Mouse (Mus musculus) lung, postnatal 25 days (tissue): Measurements from ENCODE around the gene Gm14569.

ENCODE experiments used
- DNase-seq: peaks from one replicate; pipeline ENCODE4 v3.0.0; 2022; ENCODE audit warnings: low spot score

The Gm14569 gene

GRCm38 (mm10) chrX:36491730-36492129, at the start of gene Gm14569:
Gm14569 (minus strand) TSS chrX:36491830.
- no peak for DNase-seq

- DNase-seq, result peak; percentile 62
Measured at GRCm38 (mm10) chrX:36534514-36534913, 42.9 kb upstream of the Gm14569 start.

GRCm38 (mm10) chrX:36533744-36534143, 42.1 kb upstream of the Gm14569 start:
- no peak for DNase-seq

DNA sequence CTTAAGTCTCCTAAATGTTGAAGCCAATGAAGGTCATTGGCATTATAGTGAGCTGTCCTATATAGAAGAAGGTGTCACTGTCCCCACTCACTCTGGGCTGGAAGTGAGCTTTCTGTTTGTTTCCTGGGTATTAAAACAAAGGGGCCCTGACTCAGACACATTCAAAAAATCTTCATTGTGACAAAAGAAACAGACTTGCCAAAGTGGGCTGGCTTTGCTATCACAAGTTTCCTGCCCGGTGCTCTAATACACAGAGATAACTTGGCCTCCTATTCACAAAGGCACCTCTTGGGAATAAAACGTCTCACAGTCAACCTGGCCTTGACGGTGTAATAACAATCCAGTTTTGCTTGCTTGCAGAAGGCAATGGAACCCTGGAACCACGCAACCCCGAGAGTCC, 38.6 kb upstream of the Gm14569 start:
- no peak for DNase-seq

- no peak for DNase-seq
Measured at GRCm38 (mm10) chrX:36523729-36524128, 32.1 kb upstream of the Gm14569 start.

GRCm38 (mm10) chrX:36513726-36514125, 22.1 kb upstream of the Gm14569 start:
- no peak for DNase-seq

- no peak for DNase-seq
Measured at GRCm38 (mm10) chrX:36513231-36513630, 21.6 kb upstream of the Gm14569 start.

DNA sequence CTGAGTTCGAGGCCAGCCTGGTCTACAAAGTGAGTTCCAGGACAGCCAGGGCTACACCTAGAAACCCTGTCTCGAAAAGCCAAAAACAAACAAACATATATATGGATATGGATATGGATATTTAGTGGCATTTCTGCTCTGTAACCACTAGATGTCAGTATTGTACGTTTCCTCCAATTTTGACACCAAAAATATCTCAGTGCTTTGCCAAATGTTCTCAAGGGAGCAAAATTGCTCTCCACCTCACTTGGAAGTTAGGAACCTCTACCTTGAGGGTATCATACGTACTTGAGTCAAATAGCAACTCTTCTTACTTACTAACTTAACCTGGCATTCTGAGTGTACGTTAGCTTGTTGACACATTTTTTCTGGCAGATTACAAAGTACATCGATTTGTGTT, 15.2 kb upstream of the Gm14569 start:
- no peak for DNase-seq

- no peak for DNase-seq
Measured at GRCm38 (mm10) chrX:36489506-36489905, 2.1 kb downstream of the Gm14569 start.

DNA sequence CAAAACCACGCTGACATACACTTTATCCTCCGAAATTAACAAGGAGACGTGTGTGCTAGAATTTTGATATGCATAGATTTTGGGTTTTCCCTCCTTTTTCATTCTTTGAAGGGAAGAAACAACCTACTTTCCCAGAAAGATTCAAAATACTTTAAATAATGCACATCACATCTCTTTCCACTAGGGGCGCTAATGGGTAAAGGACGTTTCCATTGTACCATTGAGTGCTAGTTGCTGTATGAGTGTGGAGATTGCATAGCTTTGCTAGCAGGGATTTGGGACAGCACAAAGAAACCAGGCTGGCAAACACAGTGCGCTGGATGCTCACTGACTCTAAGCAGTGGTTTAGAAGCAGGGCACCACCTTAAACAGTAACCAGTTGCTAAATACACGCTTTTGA, 3.6 kb downstream of the Gm14569 start:
- no peak for DNase-seq

DNA sequence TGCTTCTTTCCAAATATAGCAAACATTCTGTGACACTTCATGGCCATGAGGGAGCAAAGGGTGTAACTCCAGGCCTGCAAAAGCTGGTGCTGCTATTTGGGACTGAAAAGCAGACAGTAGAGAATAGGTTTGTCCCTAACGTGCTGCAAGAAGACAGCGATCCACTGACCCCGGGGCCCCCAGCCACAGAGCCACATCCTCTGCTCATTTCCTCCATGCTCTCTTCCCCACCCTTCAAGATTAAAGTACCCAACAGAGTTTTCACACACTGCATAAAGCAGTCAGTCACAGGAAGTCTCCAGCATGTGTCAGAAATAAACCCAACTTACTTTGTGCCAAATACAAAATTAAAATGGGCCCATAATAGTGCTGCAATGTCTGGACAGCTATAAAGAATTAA, 16.8 kb downstream of the Gm14569 start:
- DNase-seq, result no peak

GRCm38 (mm10) chrX:36474103-36474751, 17.4 kb downstream of the Gm14569 start:
- no peak for DNase-seq

GRCm38 (mm10) chrX:36456031-36456430, 35.6 kb downstream of the Gm14569 start:
- DNase-seq, result peak; percentile 14

- no peak for DNase-seq
Measured at GRCm38 (mm10) chrX:36437932-36438331, 53.7 kb downstream of the Gm14569 start.

GRCm38 (mm10) chrX:36434993-36435392, 56.6 kb downstream of the Gm14569 start:
- no peak for DNase-seq

DNA sequence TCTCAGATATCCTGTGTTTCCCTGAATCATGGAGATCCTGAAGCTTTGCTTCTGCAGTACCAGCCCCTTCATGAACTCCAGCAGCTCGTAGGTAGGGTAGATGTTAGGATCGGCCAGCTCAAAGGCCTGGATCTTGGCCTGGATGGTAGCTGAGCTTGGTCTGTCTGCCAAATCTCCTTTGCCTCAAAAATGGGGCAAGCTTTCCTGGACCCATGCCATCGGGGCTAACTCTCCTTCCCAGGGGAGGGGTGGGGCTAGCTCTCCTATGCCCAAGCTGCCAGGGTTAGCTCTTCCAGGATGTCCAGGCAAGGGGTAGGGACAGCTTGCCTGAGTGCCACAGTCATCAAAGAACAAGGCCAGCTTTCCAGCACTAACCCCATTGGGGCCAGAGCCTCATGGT, 72.5 kb downstream of the Gm14569 start:
- no peak for DNase-seq

DNA sequence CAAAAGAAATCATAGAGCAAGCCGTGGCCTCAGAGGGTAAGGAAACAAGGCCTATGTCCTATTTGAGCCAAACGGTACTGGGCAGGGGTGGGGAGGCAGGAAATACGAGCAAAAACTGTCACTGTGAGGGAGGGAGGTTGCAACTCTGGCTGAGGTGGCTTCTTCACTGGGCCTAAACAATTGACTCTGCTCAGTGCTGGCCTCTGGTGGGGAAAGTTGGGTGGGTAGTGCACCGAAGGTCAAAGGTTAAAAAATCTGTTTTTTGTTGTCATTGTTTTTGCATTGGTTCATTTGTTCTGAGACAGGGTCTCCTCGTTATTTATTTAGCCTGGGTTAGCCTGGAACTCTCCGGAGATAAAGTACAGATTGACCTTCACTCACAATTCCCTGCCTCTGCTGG, 89.3 kb downstream of the Gm14569 start:
- no peak for DNase-seq

DNA sequence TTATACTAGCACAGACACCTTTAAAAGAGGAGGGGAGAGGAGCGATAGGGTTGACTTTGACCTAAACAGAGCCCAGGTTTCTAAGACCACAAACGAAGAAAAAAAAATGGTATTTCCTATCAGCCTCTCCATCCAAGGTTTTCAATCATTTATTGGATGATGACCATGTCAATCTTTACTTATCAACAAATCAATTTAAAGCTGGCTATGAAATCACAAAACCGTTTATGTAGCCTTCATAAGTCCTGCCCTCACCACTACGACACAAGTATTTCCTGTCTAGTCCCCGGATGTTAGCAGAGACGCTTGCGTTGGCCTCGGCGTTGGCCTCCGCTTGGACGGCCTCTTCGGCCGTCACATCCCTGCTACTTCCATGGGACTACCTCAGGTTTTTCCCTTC, 90.7 kb downstream of the Gm14569 start, which contains the start of gene Gm6268:
Gm6268 (plus strand) TSS at position 301 of the 400 bp plus-strand sequence.
- no peak for DNase-seq

- peak; percentile 8 for DNase-seq
Measured at GRCm38 (mm10) chrX:36393279-36393678, 98.4 kb downstream of the Gm14569 start.

GRCm38 (mm10) chrX:36392672-36393071, 99.0 kb downstream of the Gm14569 start:
- no peak for DNase-seq

- DNase-seq, result no peak
Measured at GRCm38 (mm10) chrX:36390503-36390902, 101.1 kb downstream of the Gm14569 start.

DNA sequence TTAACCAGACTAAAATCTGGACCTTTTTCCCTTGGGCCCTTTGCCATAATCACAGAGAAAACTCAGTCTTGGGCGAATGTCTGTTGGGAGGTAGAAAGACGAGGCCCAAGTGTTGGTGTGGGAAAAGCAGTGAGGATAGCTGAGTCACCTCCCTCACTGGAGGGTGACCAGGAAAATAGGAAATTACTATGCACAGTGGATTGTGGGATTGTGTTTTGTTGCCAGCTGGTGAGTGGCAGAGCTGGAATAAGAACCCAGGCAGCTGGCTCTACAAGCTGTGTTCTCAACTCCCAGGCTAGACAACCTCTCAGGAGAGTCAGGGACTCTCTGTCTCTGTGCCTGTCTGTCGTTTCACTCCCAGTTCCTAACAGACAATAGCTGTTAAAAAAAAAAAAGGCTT, 101.7 kb downstream of the Gm14569 start:
- no peak for DNase-seq

DNA sequence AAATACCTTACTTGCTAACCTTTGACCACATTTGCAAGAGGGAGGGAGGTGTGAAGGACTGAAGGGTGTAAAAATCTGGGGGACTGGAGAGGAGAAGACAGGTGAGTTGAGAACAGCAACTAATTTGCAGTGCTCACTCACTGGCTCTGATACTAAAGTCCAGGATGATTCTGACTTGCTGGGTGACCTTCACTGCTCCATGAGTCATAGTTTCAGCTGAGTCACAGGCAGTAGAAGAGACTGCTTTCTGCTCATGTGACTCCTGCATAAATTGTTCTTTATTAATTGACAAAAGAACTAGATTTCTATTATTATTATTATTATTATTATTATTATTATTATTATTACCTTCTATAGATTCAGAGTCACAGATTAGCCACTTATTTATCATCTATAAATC, 106.3 kb downstream of the Gm14569 start:
- DNase-seq, result no peak
